Mouse (Mus musculus) erythroblast, embryonic 14.5 days (primary cell): Measurements from ENCODE around the gene Rexo5.

Source experiments
- GATA1 ChIP-seq: IDR thresholded peaks from 2 replicates; pipeline ENCODE4 v1.6.1; 2012; ENCODE audit warnings: low read length, inconsistent platforms, mixed read lengths
- TAL1 ChIP-seq: IDR thresholded peaks from 3 replicates; pipeline ENCODE4 v1.6.1; 2012; ENCODE audit warnings: low read length, inconsistent platforms, mixed read lengths

- TF ChIP-seq GATA1 = no peak
- no peak for TF ChIP-seq TAL1
These were observed 78.4 kb downstream of the Rexo5 start for GRCm38 (mm10) chr7:119872204-119872603.
